Mouse (Mus musculus) effector memory CD4-positive, alpha-beta T cell, adult 7 months (primary cell): ENCODE measurements around the gene Tssk6. TPM values are rescaled to one million over a fixed set of nuclear protein-coding genes. Genes with fewer than 3 reads are reported as not detected.

Experiments used
- polyA plus RNA-seq: library from polyadenylated mRNA; unstranded; fragments of 100-300 nt; shearing (Covaris generic); gene quantifications from one replicate; pipeline ENCODE4 v1.2.1, GENCODE M21; 2017

The Tssk6 gene
- polyA plus RNA-seq = 1.4 TPM

DNA sequence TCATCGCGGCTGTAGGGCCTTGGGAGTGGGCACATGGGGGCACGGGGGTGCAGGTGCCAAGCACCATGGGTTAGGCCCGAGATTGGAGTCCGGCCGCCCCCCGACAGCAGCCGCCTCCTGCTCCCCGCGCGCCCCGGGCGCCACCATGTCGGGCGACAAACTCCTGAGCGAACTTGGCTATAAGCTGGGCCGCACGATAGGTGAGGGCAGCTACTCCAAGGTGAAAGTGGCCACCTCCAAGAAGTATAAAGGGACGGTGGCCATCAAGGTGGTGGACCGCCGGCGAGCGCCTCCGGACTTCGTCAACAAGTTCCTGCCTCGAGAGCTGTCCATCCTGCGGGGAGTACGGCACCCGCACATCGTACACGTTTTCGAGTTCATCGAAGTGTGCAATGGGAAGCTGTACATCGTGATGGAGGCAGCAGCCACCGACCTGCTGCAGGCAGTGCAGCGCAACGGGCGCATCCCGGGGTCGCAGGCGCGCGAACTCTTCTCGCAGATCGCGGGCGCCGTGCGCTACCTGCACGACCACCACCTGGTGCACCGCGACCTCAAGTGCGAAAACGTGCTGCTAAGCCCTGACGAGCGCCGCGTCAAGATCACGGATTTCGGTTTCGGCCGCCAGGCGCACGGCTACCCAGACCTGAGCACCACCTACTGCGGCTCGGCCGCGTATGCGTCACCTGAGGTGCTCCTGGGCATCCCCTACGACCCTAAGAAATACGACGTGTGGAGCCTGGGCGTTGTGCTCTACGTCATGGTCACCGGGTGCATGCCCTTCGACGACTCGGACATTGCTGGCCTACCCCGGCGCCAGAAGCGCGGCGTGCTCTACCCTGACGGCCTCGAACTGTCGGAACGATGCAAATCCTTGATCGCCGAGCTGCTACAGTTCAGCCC, at the start of gene Tssk6, which contains the start of the genes Ndufa13 and Yjefn3:
Tssk6 (plus strand) TSS at position 22 of the 900 bp plus-strand sequence.
Ndufa13 (minus strand) TSS at position 396 of the 900 bp plus-strand sequence.
Yjefn3 (minus strand) TSS at position 550 of the 900 bp plus-strand sequence.

DNA sequence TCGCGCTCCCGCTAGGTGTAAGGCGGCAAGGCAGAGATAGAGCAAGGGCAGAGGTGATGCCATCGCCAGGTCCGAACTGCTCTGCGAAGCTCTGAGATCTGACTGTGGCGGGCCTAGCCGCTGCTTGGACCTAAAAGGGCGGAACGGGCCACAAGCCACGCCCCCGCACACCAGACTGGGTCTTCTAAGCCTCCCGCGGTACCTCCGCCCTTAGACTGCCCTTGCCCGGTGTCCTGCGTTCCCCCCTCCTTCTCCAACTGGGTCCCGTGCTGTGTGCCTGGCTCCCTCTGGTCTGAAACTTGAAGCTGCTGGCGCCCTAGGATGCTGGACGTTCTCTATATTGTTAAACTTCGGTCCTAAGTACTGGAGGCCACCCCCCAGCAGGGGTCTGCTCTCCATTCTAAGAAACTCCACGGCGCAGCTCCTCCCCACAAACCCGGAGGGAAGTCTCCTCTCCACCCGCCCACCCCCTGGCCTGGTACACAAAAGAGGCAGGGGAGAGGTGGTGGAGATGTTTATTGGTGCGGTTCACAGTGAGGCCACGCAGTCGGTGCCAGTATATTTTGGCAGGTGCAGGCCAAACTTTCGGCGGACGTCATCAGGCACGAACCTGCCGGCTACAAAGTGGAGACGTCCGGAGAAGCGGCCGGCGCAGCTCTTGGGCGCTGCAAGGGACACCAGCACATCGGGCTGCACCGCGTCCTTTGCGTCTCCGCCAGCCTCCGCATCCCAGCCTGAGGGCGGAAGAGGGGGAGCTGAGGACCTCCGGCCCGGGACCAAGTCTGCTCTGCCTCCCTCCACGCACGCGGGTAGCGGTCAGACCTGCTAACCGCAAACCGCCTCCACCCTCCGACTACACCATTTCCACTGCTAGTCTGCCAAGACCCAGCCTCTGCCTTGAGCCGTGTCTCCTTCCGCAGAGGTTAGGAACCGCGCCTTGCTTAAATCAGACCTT, 14.4 kb upstream of the Tssk6 start, which contains the start of gene Cilp2:
Cilp2 (minus strand) TSS at position 399 of the 955 bp plus-strand sequence.

Other genes starting within 250 kb of the Tssk6 start
- gene Zfp964, start 247.7 kb upstream of the Tssk6 start, polyA plus RNA-seq = not detected
- gene Zfp869, start 191.5 kb upstream of the Tssk6 start, polyA plus RNA-seq = 100 TPM
- 3.4 TPM for gene Zfp963, start 152.2 kb upstream of the Tssk6 start, polyA plus RNA-seq
- gene Gm20422, start 127.3 kb upstream of the Tssk6 start, polyA plus RNA-seq = not detected
- gene Atp13a1, start 111.0 kb upstream of the Tssk6 start, polyA plus RNA-seq = 83.2 TPM
- 17.8 TPM for gene Zfp866, start 111.0 kb upstream of the Tssk6 start, polyA plus RNA-seq
- 130 TPM for gene Gmip, start 93.5 kb upstream of the Tssk6 start, polyA plus RNA-seq
- gene Lpar2, start 79.8 kb upstream of the Tssk6 start, polyA plus RNA-seq = not detected
- gene Pbx4, start 69.7 kb upstream of the Tssk6 start, polyA plus RNA-seq = 15.9 TPM
- gene Cilp2, start 14.5 kb upstream of the Tssk6 start, polyA plus RNA-seq = not detected
- 112 TPM for gene Ndufa13, start 374 bp downstream of the Tssk6 start, polyA plus RNA-seq
- gene Yjefn3, start 528 bp downstream of the Tssk6 start, polyA plus RNA-seq = not detected
- gene Gatad2a, start 94.2 kb downstream of the Tssk6 start, polyA plus RNA-seq = 133 TPM
- 109 TPM for gene Mau2, start 140.6 kb downstream of the Tssk6 start, polyA plus RNA-seq
- 49.0 TPM for gene Sugp1, start 140.6 kb downstream of the Tssk6 start, polyA plus RNA-seq
- gene Tm6sf2, start 170.7 kb downstream of the Tssk6 start, polyA plus RNA-seq = not detected
- not detected for gene Hapln4, start 181.3 kb downstream of the Tssk6 start, polyA plus RNA-seq
- gene Ncan, start 218.7 kb downstream of the Tssk6 start, polyA plus RNA-seq = not detected
- gene Nr2c2ap, start 229.1 kb downstream of the Tssk6 start, polyA plus RNA-seq = 35.4 TPM
- 22.4 TPM for gene Rfxank, start 237.0 kb downstream of the Tssk6 start, polyA plus RNA-seq
- 41.0 TPM for gene Borcs8, start 237.3 kb downstream of the Tssk6 start, polyA plus RNA-seq
- gene Mef2b, start 237.5 kb downstream of the Tssk6 start, polyA plus RNA-seq = 0.49 TPM